Mouse (Mus musculus): ENCODE measurements around the gene C1rb. TPM values are rescaled to one million over a fixed set of nuclear protein-coding genes. Genes with fewer than 3 reads are reported as not detected.
A peak's percentile ranks its signal among the peaks of the same experiment; 100 is the strongest.
"Not testable (repeated sequence)": the region's sequence is repeated elsewhere in the genome, so short reads cannot be mapped to it uniquely, and the experiment has no call there.

C1rb gene
- 1 to 10 TPM; 1.9 TPM for total RNA-seq (2021)
- long read RNA-seq, experiment 1 = 0 reads
- long read RNA-seq, experiment 2 = 0 reads

DNA sequence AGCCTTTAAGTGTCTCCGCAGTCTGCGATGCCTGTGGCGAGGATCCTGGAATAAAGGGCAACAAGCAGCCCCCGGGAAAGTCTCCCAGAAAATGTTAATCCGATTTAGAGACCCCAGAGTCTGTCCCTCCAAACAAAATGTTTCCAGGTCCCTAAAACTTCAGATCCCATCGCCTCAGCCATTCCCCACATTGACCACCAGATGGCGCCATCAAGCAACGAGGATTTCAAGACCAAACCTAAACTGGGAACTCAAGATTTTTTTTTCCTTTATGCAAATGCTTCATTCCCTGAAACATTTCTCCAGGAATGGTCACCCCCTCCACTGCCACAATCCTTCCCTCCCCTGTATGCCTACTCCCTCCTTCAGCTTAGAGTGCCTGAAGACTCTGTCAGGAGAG is at the start of gene C1rb:
Gene C1rb (plus strand): TSS at position 269 of the 400 bp plus-strand sequence.
- DNase-seq = peak; percentile 40 to 83

DNA sequence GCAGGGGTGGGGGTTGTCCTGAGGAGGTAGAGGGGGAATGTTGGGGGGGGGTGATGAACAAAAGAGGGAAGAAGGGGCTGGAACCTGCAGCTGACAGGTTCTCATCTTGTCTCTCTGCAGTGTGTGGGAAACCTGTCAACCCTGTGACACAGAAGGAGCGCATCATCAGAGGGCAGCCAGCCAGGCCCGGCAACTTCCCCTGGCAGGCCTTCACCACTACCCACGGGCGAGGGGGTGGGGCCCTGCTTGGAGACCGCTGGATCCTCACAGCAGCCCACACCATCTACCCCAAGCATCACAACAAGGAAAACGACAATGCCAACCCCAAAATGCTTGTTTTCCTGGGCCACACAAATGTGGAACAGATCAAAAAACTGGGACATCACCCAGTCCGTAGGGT is 48.0 kb upstream of the C1rb start:
- peak in 1 of 2 experiments; percentile 14 for DNase-seq

DNA sequence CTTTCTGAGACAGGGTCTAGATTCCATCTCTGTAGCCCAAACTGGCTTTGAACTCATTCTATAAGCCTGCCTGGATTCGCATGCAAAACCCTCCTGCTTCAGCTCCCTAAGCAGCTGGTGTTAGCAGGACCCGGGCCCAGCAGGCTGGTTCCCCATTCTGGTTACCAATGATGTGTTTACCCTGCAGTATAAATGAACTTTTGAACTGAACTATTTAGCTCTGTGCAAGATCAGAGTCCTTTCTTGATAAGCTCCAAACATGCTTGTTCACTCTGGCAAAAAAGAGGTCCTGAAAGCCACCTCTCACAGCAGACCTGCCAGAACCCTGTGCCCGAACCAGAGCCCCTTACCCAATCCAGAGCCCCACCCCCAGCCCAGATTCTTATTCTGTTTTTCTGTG is 42.2 kb upstream of the C1rb start:
- DNase-seq = no peak

GRCm38 (mm10) chr6:124531077-124531476 is 39.0 kb upstream of the C1rb start:
- DNase-seq = no peak

DNA sequence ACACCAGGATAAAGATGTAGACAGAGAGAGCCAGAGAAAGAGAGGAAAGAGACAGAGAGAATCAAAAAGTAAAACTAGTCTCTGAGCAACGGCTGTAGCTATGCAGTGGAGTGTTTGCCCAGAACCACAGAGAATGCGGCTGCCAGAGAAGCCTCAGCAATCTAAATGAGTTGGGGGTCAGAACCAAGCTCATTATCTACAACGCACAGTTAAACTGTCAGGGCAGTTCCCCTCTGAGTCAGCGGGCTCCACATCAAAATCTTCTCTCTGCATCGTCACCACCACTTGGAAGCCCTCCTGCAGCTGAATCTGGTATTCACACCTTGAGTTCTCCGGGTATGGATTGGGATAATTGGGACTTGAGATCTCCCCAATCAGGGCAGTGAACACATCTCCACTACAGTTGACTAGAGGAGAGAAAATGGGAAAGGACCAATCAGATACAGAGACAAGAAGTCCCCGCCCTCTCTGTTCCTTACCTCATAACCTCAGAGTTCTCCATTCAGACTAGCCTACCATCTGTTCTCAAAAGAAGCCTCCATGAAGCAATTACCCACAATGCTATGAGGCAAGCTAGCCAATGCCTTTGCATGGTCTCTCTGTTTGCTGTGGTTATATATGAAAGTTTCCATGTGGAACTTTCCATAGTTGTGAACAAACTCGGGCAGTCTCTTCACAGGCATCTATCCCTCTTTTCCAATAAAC is 33.8 kb upstream of the C1rb start:
- not testable (repeated sequence) for DNase-seq

DNA sequence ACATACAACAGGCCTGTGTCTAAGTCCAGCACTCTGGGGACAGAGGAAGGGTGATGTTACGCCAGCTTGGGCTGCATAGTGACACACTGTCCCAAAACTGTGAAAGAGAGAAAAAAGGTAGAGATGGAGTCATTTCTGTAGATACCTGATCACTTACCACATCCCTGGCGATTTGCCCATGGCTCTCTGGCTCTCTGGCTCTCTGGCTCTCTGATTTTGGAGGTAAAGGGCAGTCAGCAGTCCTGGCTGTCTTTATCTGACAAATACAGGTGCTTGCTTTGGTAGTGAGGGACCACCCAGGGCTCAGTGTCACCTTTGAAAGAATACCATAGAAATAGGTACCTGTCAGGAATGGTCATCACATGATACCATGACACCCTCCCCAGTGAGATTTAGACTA is 28.9 kb upstream of the C1rb start:
- DNase-seq = not testable (repeated sequence)

- peak; percentile 82 to 83 for DNase-seq
These were observed 27.8 kb upstream of the C1rb start, which contains the start of gene C1s1 for GRCm38 (mm10) chr6:124542284-124542683. TSS of gene C1s1 (minus strand) at chr6:124542359.

- DNase-seq = peak; percentile 31 to 45
These were observed 25.6 kb upstream of the C1rb start for GRCm38 (mm10) chr6:124544466-124544865.

DNA sequence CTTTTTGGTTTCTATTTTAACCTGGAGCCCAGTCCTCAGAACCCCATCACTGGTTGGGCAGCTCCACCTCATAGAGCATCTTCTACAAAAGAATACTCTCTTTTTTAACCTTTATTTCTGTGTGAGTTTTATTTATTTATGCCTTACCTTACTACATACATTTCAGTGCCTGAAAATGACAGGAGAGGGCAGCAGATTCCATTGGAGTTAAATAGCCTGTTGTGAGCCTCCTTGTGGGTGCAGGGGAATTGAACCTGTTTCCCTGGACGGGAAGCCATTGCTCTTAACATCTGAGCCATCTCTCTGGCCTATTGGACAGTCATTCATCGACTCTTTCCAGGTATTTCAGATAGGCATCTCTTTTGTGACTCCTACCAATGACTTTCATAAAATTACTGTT is 24.7 kb upstream of the C1rb start:
- DNase-seq = no peak

GRCm38 (mm10) chr6:124547979-124548378 is 22.1 kb upstream of the C1rb start:
- DNase-seq = not testable (repeated sequence)

DNA sequence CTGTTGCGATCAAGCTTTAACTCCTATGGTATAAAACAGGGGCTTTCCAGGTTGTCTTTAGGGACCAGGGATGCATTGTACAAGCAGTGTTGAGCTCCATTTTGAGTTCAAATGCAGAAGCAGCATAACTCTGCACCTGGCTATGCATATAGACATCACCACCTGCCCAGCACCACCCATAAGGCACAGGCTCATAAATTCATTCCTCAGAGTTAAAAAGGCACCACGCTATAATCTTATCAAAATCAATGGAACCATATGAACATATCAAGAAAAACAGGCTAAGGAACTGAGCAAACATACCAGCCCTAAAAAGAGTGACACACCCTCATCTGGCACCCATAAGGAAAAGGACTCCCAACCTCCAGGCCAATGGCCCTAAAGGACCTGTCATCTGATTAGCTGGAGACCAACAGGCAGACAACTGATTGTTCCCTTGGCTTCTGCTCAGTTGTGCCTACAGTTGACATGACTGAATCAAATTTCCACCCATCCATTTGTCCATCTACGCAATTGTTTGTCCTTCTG is 21.0 kb upstream of the C1rb start:
- no peak for DNase-seq

GRCm38 (mm10) chr6:124552766-124553165 is 17.3 kb upstream of the C1rb start:
- DNase-seq = peak; percentile 8 to 22

GRCm38 (mm10) chr6:124555956-124556355 is 14.1 kb upstream of the C1rb start:
- not testable (repeated sequence) for DNase-seq

GRCm38 (mm10) chr6:124561156-124561555 is 8.9 kb upstream of the C1rb start:
- DNase-seq = not testable (repeated sequence)

DNA sequence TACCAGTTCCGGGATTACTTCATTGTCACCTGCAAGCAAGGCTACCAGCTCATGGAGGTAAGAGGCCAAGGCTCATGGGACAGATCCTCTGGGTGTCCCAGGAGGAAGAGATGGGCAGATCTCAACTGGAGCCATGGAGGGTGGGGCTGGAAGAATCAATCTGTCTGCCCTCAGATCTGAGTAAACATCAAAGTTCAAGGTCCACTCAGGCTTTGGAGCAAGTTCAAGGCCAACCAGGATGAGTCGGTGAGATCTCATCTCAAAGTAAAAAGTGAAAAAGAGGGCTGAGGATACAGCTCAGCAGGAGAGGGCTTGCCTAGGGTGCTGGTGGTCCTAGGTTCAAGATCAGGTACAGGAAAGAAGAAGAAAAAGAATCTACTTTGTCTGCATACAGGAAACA is 8.5 kb upstream of the C1rb start:
- not testable (repeated sequence) for DNase-seq

DNA sequence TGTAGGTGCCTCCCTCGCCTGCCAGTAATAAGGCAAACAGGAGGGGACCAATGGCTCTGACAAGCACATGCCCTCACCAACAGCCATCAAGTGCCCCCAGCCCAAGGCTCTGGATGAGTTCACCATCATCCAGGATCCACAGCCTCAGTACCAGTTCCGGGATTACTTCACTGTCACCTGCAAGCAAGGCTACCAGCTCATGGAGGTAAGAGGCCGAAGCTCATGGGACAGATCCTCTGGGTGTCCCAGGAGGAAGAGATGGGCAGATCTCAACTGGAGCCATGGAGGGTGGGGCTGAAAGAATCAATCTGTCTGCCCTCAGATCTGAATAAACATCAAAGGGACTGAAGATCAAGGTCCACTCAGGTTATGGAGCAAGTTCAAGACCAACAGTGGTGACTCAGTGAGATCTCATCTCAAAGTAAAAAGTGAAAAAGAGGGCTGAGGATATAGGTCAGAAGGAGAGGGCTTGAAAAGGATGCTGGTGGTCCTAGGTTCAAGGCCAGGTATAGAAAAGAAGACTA is 5.1 kb downstream of the C1rb start:
- DNase-seq = not testable (repeated sequence)

DNA sequence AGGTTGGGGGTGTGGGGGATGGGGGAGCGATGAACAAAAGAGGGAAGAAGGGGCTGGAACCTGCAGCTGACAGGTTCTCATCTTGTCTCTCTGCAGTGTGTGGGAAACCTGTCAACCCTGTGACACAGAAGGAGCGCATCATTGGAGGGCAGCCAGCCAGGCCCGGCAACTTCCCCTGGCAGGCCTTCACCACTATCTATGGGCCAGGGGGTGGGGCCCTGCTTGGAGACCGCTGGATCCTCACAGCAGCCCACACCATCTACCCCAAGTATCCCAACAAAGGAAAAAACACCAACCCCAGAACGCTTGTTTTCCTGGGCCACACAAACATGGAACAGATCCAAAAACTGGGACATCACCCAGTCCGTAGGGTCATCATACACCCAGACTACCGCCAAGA is 10.1 kb downstream of the C1rb start:
- not testable (repeated sequence) for DNase-seq

- no peak for DNase-seq
These were observed 12.1 kb downstream of the C1rb start for GRCm38 (mm10) chr6:124582231-124582630.

DNA sequence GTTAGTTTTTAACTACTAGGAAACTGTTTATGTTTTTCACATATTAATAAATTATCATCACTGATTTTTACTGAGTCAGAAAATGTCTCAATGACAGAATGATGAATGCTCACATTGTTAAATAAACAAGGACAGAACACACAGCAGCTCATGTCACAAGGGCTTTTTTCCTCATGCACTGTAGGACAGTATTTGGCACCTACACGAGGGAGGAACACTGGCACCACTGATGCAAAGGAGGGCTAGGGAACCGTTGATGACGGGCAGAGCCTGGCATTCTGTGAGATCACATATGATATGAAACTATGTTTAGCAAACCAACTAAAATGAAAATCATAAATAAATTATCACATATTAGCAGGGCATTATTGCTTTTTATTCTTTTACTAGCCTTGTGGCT is 14.8 kb downstream of the C1rb start:
- no peak for DNase-seq

DNA sequence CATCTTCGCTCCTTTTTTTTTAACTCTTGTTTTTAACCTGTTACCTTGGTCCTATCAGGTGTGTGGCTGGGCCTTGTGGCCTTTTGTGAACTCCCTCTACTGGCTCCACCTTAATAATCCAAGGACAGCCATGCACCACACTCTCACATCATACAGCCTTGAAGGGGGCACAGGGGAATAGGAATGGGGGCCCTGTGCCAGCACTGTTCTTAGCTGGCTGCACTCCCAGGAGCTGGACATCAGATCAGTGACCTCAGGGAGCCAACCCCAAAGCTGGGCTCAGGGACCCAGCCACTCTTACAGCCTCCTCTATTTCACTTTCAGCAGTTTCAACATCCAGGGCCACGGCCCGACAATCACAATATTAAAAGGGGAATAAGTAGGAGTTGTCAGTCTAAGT is 15.7 kb downstream of the C1rb start:
- peak; percentile 33 to 50 for DNase-seq

- no peak for DNase-seq
These were observed 16.2 kb downstream of the C1rb start for GRCm38 (mm10) chr6:124586266-124586665.

- no peak for DNase-seq
These were observed 18.7 kb downstream of the C1rb start for GRCm38 (mm10) chr6:124588771-124589170.

DNA sequence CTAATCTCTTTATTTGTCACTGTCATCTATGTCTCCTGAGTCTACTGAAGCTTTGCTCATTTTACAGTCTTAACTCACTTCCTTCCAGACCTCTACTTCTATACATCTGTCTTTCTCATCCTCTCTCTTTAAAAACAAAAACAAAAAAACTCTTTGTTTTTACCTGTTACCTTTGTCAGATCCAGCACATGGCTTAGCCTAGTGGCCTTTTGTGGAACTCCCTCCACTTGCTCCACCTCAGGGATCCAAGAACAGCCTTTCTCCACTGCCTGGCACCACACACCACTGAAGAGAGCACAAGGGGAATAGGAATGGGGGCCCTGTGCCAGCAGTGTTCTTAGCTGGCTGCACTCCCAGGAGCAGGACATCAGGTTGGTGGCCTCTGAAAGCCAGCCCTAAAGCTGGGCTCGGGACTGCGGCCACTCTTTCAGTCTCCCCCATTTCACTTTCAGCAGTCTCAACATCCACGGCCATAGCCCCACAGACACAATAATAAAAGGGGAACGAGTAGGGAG is 22.1 kb downstream of the C1rb start:
- DNase-seq = peak; percentile 69 to 70

All from heart, adult 18-20 months (tissue).